Mouse (Mus musculus) midbrain, embryonic 11.5 days (tissue): ENCODE data around the gene Furin. TPM values are rescaled to one million over a fixed set of nuclear protein-coding genes. Genes with fewer than 3 reads are reported as not detected.

Experiments used
- ATAC-seq: fragments of 200-750 bp; cut with Nextera tagmentation; 2 replicates; pipeline ENCODE4 v1.8.0; 2017; ENCODE audit warnings: moderate TSS enrichment, moderate library complexity; ENCODE audit not compliant: low FRiP score
- DNase-seq: peaks from one replicate; pipeline ENCODE4 v3.0.0; 2015; ENCODE audit warnings: low spot score; ENCODE audit errors: missing footprints
- H3K27ac ChIP-seq: fragments of 300-500 bp; sonication (generic); 2 replicates; pipeline ENCODE4 v1.5.1; 2014; ENCODE audit warnings: low read depth, low read length
- H3K27me3 ChIP-seq: fragments of 300-500 bp; sonication (generic); 2 replicates; pipeline ENCODE4 v1.6.1; 2014; ENCODE audit warnings: mild to moderate bottlenecking, low read length, moderate library complexity, mixed read lengths; ENCODE audit not compliant: control insufficient read depth, insufficient read depth
- H3K36me3 ChIP-seq: fragments of 300-500 bp; sonication (generic); 2 replicates; pipeline ENCODE4 v1.6.1; 2014; ENCODE audit warnings: mild to moderate bottlenecking, low read length, moderate library complexity, mixed read lengths; ENCODE audit not compliant: control insufficient read depth, insufficient read depth
- H3K4me1 ChIP-seq: fragments of 300-500 bp; sonication (generic); 2 replicates; pipeline ENCODE4 v1.6.1; 2014; ENCODE audit warnings: low read length; ENCODE audit not compliant: control insufficient read depth, insufficient read depth
- H3K4me2 ChIP-seq: fragments of 300-500 bp; sonication (generic); 2 replicates; pipeline ENCODE4 v1.6.1; 2014; ENCODE audit warnings: mild to moderate bottlenecking, moderate library complexity
- H3K4me3 ChIP-seq: fragments of 300-500 bp; sonication (generic); 2 replicates; pipeline ENCODE4 v1.5.1; 2014; ENCODE audit warnings: low read depth, low read length
- H3K9ac ChIP-seq: fragments of 300-500 bp; sonication (generic); 2 replicates; pipeline ENCODE4 v1.6.1; 2014; ENCODE audit warnings: low read length
- H3K9me3 ChIP-seq: fragments of 300-500 bp; sonication (generic); 2 replicates; pipeline ENCODE4 v1.6.1; 2016; ENCODE audit warnings: low read length; ENCODE audit not compliant: control insufficient read depth
- WGBS: fragments of 180-500 bp; shearing (Covaris S2); extraction: QIAGEN DNeasy Blood & Tissue Kit; methylation state at CpG from one replicate; pipeline ENCODE4 v1.1.7; 2014; 5-methylcytosine and 5-hydroxymethylcytosine counted together
- polyA plus RNA-seq: library from polyadenylated mRNA; unstranded; fragments of >200 nt; fragmentation: Nextera tagmentation; extraction: Ambion mirVana; gene quantifications from 2 replicates; pipeline ENCODE4 v1.2.1, GENCODE M21; 2014

Furin gene
- polyA plus RNA-seq, 1 experiment from 2014 or later = 2.7 TPM

DNA sequence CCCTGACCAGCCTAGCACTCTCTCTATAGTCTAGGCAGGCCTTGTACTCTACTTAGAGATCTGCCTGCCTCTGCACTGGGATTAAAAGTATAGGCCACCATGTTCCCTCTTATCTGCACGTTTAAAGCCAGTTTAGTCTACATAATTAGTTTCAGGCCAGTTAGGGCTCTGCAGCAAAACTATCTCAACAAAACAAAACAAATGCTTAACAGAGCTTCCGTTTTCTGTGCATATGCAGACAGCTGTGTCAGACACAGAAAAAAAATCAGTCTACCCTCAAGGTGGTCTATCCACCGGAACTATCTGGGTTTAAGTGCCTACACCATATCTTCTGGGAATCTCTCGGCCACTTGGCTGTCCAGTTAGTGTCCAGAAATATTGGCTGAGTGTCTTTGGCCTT is 31.9 kb downstream of the Furin start:
- Histone ChIP-seq H3K27me3 (no peaks in the 10 kb centered on the region), H3K4me3 (no peak overlapping the region), H3K4me2 (no peak overlapping the region), H3K36me3 (peaks cover 1% of the 10 kb centered on the region; the same call in 1 of the 2 replicates), H3K4me1 (peaks cover 11% of the 10 kb centered on the region), H3K27ac (no peak overlapping the region), H3K9ac (no peak overlapping the region), H3K9me3 (no peaks in the 10 kb centered on the region)
- no peak for ATAC-seq
- WGBS = 77% methylated on average over 4 of the region's 4 CpGs
- no peak for DNase-seq

DNA sequence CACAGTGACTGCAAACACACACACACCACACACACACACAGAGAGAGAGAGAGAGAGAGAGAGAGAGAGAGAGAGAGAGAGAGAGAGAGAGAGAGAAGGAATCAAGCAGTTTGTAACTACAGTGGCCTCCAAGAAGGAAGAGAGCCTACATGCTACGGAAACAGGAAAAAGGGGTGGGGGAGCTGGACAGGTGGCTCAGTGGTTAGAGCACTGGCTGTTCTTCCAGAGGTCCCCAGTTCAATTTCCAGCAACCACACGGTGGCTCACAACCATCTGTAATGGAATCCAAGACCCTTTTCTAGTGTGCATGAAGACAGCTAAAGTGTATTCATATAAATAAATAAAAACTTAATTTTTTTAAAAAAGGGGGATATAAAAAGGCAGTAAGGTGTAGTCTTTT is 32.6 kb downstream of the Furin start:
- H3K27me3 ChIP-seq = no peaks in the 10 kb centered on the region
- peaks cover 3% of the 10 kb centered on the region; the same call in 1 of the 2 replicates for H3K36me3 ChIP-seq
- H3K4me1 ChIP-seq = peaks cover 11% of the 10 kb centered on the region
- H3K4me2 ChIP-seq = no peak overlapping the region
- ATAC-seq = no peak
- no peak overlapping the region for H3K27ac ChIP-seq
- H3K9ac ChIP-seq = no peak overlapping the region
- no peaks in the 10 kb centered on the region for H3K9me3 ChIP-seq
- H3K4me3 ChIP-seq = no peak overlapping the region
- DNase-seq = no peak
- WGBS = 57% methylated on average over 2 of the region's 2 CpGs

DNA sequence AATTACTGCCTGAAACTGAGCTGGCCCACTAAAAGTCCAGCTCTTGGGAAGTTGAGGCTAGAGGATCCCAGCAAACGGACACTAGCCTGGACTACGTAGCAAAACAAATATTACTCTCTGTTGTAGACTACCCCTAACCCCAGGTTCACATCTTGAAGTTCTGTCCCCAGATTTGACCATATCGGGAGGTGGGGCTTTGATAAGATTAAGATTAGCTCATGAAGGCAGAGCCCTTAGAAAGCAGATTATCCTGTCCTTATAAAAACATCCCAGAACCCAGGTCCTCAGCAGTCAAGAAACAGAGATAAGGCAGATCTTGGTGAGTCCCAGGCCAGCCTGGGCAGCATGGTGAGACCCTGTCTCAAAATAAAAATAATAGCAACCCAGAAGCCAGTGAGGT is 33.1 kb downstream of the Furin start:
- no peak overlapping the region for H3K27ac ChIP-seq

DNA sequence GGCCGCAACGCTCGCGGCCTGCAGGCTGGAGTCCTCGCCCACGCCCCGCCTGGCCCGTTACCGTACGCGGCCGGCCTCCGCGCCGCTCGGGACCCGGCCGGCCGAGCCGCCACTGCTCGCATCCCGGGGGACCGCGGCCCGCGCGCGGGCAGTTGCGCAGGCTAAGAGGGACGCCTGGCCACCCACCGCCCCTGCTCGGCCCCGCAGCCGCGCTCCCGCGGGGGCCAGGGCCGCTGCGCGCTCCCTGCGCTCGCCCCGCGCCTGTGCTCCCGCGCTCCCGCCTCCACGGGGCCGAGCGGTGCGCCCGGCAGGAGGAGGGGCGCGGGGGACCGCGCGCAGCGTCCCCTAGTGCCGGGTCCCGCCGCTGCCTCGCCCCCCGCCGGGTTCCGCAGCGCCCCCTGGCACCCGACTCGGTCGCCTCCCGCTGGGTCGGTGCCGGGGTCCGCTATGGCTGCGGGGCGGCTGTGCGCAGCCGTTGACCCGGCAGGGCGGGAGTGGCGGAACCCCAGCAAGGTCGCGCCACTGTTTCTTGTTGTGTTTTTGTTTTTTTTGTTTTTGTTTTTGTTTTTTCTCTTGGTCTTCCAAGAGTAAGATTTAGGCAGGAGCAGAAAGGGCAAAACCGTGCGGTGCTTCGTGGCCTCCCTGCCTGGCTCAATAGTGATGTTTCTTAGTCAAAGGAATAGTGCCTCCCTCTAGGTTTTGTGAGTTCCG is 34.0 kb downstream of the Furin start, which contains the start of gene Man2a2:
Gene Man2a2 (minus strand): TSS at position 335 of the 711 bp plus-strand sequence.
- Histone ChIP-seq H3K9me3 (no peaks in the 10 kb centered on the region), H3K4me2 (peak within 1 kb of the TSS; percentile 58), H3K27ac (peak within 1 kb of the TSS; percentile 30; the same call in 1 of the 2 replicates), H3K4me1 (peaks cover 11% of the 10 kb centered on the region), H3K27me3 (no peaks in the 10 kb centered on the region), H3K9ac (peak within 1 kb of the TSS; percentile 84), H3K36me3 (peaks cover 5% of the 10 kb centered on the region; the same call in 1 of the 2 replicates), H3K4me3 (peak within 1 kb of the TSS; percentile 86)
- peak; percentile 87 for ATAC-seq
- under 1% methylated on average over 73 of the region's 86 CpGs for WGBS
- DNase-seq = peak; percentile 98

More for the DNA sequence above, 33.1 kb downstream of the Furin start:
- H3K36me3 ChIP-seq = peaks cover 5% of the 10 kb centered on the region; the same call in 1 of the 2 replicates
- ATAC-seq (no peak), DNase-seq (no peak)
- no peak overlapping the region for H3K4me2 ChIP-seq
- H3K27me3 ChIP-seq = no peaks in the 10 kb centered on the region
- H3K4me3 ChIP-seq = no peak overlapping the region
- H3K4me1 ChIP-seq = peaks cover 11% of the 10 kb centered on the region
- no peaks in the 10 kb centered on the region for H3K9me3 ChIP-seq
- H3K9ac ChIP-seq = no peak overlapping the region
- 86% methylated on average over 3 of the region's 3 CpGs for WGBS

DNA sequence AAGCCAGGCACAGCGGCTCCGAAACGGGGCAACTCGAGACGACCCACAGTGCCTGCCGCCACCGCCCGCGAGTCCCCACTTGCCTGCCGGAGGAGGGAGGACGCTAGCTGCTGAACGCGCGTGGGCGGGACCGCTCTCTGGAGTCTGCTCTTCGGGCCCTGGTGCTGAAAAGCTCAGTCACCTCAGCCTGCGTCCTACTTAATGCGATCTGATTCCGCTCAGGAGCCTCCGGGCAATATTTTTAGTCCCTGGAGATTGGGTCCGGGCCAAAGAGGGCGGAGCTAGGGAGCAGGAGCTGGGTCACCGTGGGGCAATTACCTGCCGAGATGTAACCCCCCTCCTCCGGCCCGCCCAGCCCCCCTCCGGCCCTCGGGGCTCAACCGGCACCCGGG is 34.6 kb downstream of the Furin start:
- Histone ChIP-seq H3K27ac (peak overlapping the region; percentile 30; the same call in 1 of the 2 replicates), H3K9me3 (no peaks in the 10 kb centered on the region), H3K27me3 (no peaks in the 10 kb centered on the region), H3K9ac (peak overlapping the region; percentile 84), H3K4me1 (peaks cover 11% of the 10 kb centered on the region), H3K36me3 (peaks cover 5% of the 10 kb centered on the region; the same call in 1 of the 2 replicates), H3K4me3 (peak overlapping the region; percentile 86), H3K4me2 (peak overlapping the region; percentile 58)
- ATAC-seq = peak; percentile 52
- WGBS = under 1% methylated on average over 31 of the region's 31 CpGs
- DNase-seq = peak; percentile 96

DNA sequence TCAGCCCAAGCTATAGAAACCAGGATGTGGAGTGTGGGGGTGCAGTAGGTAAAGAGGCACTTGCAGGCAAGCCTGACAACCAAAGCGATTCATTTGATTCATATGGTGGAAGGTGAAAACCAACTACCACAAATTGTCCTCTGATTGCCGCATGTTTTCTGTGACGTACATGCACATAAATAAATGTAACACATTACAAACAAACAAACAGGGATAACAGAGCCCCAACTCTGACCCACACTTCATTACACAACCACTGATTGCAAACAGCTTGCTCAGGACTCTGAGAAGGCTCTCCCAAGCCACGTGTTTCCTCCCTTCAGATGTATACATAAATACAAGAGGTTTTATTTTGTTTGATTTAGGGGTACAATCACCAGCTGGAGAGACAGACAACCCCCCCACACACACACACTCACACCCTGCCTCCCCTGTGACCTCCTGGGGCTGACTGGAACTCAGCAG is 35.2 kb downstream of the Furin start:
- no peak for ATAC-seq
- 64% methylated on average over 4 of the region's 4 CpGs for whole genome bisulfite sequencing
- H3K4me1 ChIP-seq = peaks cover 11% of the 10 kb centered on the region
- no peak for DNase-seq
- peaks cover 5% of the 10 kb centered on the region; the same call in 1 of the 2 replicates for H3K36me3 ChIP-seq
- no peak overlapping the region for H3K27ac ChIP-seq
- H3K27me3 ChIP-seq = no peaks in the 10 kb centered on the region
- H3K4me2 ChIP-seq = peak overlapping the region; percentile 58
- H3K4me3 ChIP-seq = peak overlapping the region; percentile 86
- H3K9me3 ChIP-seq = no peaks in the 10 kb centered on the region
- peak overlapping the region; percentile 84 for H3K9ac ChIP-seq

DNA sequence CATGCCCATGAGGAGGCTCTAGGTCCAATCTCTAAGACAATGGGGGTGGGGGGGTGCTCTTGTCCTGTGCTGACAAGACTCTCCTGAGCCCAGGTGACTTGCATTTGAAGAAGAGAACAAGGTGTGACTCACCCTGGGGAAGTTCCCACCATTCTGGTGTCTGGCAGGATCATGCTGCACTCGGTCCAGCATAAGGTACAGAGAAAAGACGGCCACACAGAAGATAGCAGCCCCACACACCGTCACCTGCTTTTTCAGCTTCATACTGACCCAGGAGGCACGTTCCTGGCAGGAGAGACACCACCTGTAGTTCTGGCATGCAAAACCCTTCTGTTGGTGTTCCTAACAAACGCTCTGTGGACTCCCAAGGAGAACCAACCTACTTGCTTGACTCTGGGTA is 35.8 kb downstream of the Furin start:
- peak overlapping the region; percentile 14; the same call in 1 of the 2 replicates for H3K9ac ChIP-seq
- 75% methylated on average over 5 of the region's 5 CpGs for WGBS
- no peak overlapping the region for H3K4me3 ChIP-seq

DNA sequence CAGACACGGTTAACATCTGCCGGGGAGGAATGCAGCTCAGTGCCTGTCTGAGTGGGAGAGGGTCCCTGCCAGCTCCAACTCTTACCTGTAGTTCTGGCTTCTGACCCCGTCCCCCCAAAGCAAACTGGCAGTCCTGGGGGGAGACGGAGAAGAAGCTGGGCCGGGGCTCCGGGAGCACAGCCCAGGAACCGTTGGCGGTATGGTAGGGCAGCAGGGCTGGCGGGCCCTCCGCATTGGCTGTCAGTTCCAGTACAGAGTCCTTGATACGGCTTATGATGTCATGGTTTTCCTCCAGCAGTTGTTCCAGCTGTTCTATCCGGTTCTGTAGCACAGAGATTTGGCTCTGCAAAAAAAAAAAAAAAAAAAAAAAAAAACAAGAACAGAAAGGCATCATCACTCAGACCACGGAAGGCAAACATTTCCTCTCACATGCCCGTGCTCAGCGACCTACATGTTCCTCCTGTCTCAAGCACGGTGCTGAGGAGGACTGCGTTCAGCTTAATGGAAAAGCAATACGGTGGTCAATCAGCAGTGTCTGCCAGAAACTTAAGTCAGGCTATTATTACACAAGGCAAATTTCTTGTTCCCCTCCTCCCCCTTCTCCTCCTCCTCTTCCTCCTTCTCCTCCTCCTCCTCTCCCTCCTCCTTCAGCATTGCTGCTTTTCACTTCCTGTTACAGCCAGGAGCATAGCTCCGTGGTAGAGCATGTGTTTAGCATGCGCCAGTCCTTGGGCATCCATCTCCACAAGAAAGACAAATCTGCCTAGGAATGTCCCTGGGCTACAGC is 36.4 kb downstream of the Furin start:
- 89% methylated on average over 20 of the region's 20 CpGs for WGBS
- H3K27ac ChIP-seq = no peak overlapping the region
- ATAC-seq = no peak
- H3K9ac ChIP-seq = no peak overlapping the region
- H3K4me3 ChIP-seq = no peak overlapping the region
- H3K4me1 ChIP-seq = peaks cover 11% of the 10 kb centered on the region
- H3K27me3 ChIP-seq = no peaks in the 10 kb centered on the region
- no peak overlapping the region for H3K4me2 ChIP-seq
- no peak for DNase-seq
- H3K36me3 ChIP-seq = peaks cover 7% of the 10 kb centered on the region; the same call in 1 of the 2 replicates
- H3K9me3 ChIP-seq = no peaks in the 10 kb centered on the region

More for the DNA sequence above, 35.8 kb downstream of the Furin start:
- no peak for ATAC-seq
- Histone ChIP-seq H3K27me3 (no peaks in the 10 kb centered on the region), H3K4me1 (peaks cover 11% of the 10 kb centered on the region), H3K4me2 (no peak overlapping the region), H3K27ac (no peak overlapping the region), H3K9me3 (no peaks in the 10 kb centered on the region), H3K36me3 (peaks cover 5% of the 10 kb centered on the region; the same call in 1 of the 2 replicates)
- no peak for DNase-seq
